Mouse (Mus musculus): ENCODE data around the gene Helq. TPM values are rescaled to one million over a fixed set of nuclear protein-coding genes. Genes with fewer than 3 reads are reported as not detected.

Helq gene
- polyA plus RNA-seq, 1 experiment from 2014 or later = 10.5 TPM

DNA sequence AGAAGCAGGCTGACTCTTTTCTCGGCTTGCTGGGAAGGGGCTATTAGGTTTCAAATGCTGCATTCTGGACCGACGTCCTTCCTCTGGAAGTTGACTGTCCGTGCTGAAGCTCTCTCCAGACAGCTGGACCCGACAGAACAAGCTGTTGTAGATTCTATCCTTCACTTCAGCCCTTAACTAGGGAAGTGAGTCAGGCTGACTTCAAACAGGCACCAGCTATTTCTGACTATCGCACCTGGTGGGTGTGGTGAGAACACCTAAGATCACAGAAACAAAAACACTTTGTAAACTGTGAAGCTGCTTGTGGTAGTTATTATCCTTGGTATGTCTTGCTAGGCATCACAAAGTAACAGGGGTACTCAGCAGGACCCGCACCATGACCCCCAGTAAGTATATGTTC, 28.1 kb upstream of the Helq start:
- Histone ChIP-seq H3K4me1 (no peaks in the 10 kb centered on the region), H3K27me3 (replicated peaks) (no peaks in the 10 kb centered on the region), H3K36me3 (no peaks in the 10 kb centered on the region), H3K4me2 (no peak overlapping the region), H3K9me3 (no peaks in the 10 kb centered on the region), H3K9ac (no peak overlapping the region), H3K27ac (replicated peaks) (no peak overlapping the region), H3K4me3 (no peak overlapping the region)
- ATAC-seq (ENCODE audit: extremely low read depth, insufficient number of reproducible peaks, low FRiP score, low TSS enrichment) = no peak
- WGBS = 63% methylated on average over 7 of the region's 7 CpGs

- 20% methylated on average over 2 of the region's 2 CpGs for WGBS
- H3K4me1 ChIP-seq = peaks cover 4% of the 10 kb centered on the region
- no peak overlapping the region for H3K4me3 ChIP-seq
- no peaks in the 10 kb centered on the region for H3K27me3 ChIP-seq (replicated peaks)
- no peaks in the 10 kb centered on the region for H3K36me3 ChIP-seq
- no peak overlapping the region for H3K9ac ChIP-seq
- H3K9me3 ChIP-seq = no peaks in the 10 kb centered on the region
- no peak for ATAC-seq (ENCODE audit: extremely low read depth, insufficient number of reproducible peaks, low FRiP score, low TSS enrichment)
- H3K27ac ChIP-seq (replicated peaks) = no peak overlapping the region
- no peak overlapping the region for H3K4me2 ChIP-seq
These were observed 27.6 kb upstream of the Helq start for GRCm38 (mm10) chr5:100825975-100826374.

DNA sequence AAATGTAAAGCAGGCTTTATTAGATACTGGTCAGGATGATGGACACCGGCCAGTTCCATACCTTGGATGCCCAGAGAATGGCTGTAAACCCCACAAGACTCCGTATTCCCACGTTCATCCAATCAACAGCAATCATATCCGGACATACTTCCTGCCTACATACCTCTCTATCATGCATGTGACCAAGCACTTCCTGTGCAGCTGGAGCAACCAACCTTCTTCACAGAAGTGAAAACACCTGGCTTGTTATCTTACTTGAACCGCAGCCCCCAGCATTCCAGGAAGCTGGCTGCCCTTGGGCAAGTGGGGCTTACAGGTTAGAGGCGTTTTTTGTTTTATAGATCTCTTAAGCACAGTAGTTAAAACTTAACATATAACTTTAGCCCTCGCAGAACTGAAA, 24.4 kb upstream of the Helq start:
- WGBS = 65% methylated on average over 7 of the region's 7 CpGs
- ATAC-seq (ENCODE audit: extremely low read depth, insufficient number of reproducible peaks, low FRiP score, low TSS enrichment) = no peak

DNA sequence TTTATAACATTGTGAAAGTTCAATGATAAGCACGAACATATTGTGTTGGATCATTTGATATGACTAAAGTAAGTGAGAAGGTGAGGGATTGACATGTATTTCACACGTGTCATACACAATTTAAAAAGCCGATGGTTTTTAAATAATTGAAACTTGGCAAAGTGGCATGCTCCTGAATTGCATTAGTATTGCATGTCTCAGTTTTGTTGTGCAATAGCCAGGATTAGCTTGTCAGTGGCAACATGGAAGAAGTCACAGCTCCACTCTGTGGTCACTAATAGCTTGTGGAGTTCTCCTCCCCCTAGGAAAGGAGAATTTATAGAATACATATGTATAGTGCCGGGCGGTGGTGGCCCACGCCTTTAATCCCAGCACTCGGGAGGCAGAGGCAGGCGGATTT, 23.0 kb upstream of the Helq start:
- 75% methylated on average over 8 of the region's 8 CpGs for WGBS
- H3K4me3 ChIP-seq = peak overlapping the region; percentile 76

More for the DNA sequence above, 24.4 kb upstream of the Helq start:
- Histone ChIP-seq H3K4me1 (peaks cover 12% of the 10 kb centered on the region), H3K27ac (replicated peaks) (no peak overlapping the region), H3K27me3 (replicated peaks) (no peaks in the 10 kb centered on the region), H3K4me3 (no peak overlapping the region), H3K9ac (no peak overlapping the region), H3K9me3 (no peaks in the 10 kb centered on the region), H3K36me3 (peaks cover 3% of the 10 kb centered on the region; the same call in 1 of the 2 replicates), H3K4me2 (no peak overlapping the region)

GRCm38 (mm10) chr5:100820483-100821184, 22.2 kb upstream of the Helq start, which contains the start of gene Abraxas1:
TSS of gene Abraxas1 (minus strand) at chr5:100820965.
- peak within 1 kb of the TSS; percentile 76 for H3K4me3 ChIP-seq
- H3K27ac ChIP-seq (replicated peaks) = peak within 1 kb of the TSS; percentile 86
- H3K27me3 ChIP-seq (replicated peaks) = no peaks in the 10 kb centered on the region
- peaks cover 12% of the 10 kb centered on the region for H3K4me1 ChIP-seq
- peak within 1 kb of the TSS; percentile 91 for H3K4me2 ChIP-seq
- under 1% methylated on average over 63 of the region's 63 CpGs for WGBS
- no peaks in the 10 kb centered on the region for H3K9me3 ChIP-seq
- ATAC-seq (ENCODE audit: extremely low read depth, insufficient number of reproducible peaks, low FRiP score, low TSS enrichment) = peak; percentile 93
- peak within 1 kb of the TSS; percentile 98 for H3K9ac ChIP-seq
- peaks cover 23% of the 10 kb centered on the region for H3K36me3 ChIP-seq

More for the DNA sequence above, 23.0 kb upstream of the Helq start:
- Histone ChIP-seq H3K4me2 (peak overlapping the region; percentile 91), H3K27ac (replicated peaks) (no peak overlapping the region), H3K9me3 (no peaks in the 10 kb centered on the region), H3K9ac (peak overlapping the region; percentile 98; the same call in 1 of the 2 replicates), H3K36me3 (peaks cover 16% of the 10 kb centered on the region), H3K27me3 (replicated peaks) (no peaks in the 10 kb centered on the region), H3K4me1 (peaks cover 12% of the 10 kb centered on the region)
- ATAC-seq (ENCODE audit: extremely low read depth, insufficient number of reproducible peaks, low FRiP score, low TSS enrichment) = no peak

GRCm38 (mm10) chr5:100819568-100820480, 21.4 kb upstream of the Helq start:
- no peak for ATAC-seq (ENCODE audit: extremely low read depth, insufficient number of reproducible peaks, low FRiP score, low TSS enrichment)
- peaks cover 27% of the 10 kb centered on the region for H3K36me3 ChIP-seq
- H3K4me2 ChIP-seq = peak overlapping the region; percentile 91
- H3K27ac ChIP-seq (replicated peaks) = peak overlapping the region; percentile 86
- WGBS = 29% methylated on average over 16 of the region's 16 CpGs
- no peaks in the 10 kb centered on the region for H3K9me3 ChIP-seq
- no peaks in the 10 kb centered on the region for H3K27me3 ChIP-seq (replicated peaks)
- peak overlapping the region; percentile 98 for H3K9ac ChIP-seq
- peak overlapping the region; percentile 76 for H3K4me3 ChIP-seq
- H3K4me1 ChIP-seq = peaks cover 12% of the 10 kb centered on the region

- Histone ChIP-seq H3K4me3 (no peak overlapping the region), H3K27me3 (replicated peaks) (no peaks in the 10 kb centered on the region), H3K4me1 (peaks cover 12% of the 10 kb centered on the region), H3K9me3 (no peaks in the 10 kb centered on the region), H3K36me3 (peaks cover 42% of the 10 kb centered on the region), H3K9ac (no peak overlapping the region), H3K27ac (replicated peaks) (no peak overlapping the region), H3K4me2 (no peak overlapping the region)
- ATAC-seq (ENCODE audit: extremely low read depth, insufficient number of reproducible peaks, low FRiP score, low TSS enrichment) = no peak
- 77% methylated on average over 4 of the region's 4 CpGs for WGBS
These were observed 19.9 kb upstream of the Helq start for GRCm38 (mm10) chr5:100818341-100818740.

DNA sequence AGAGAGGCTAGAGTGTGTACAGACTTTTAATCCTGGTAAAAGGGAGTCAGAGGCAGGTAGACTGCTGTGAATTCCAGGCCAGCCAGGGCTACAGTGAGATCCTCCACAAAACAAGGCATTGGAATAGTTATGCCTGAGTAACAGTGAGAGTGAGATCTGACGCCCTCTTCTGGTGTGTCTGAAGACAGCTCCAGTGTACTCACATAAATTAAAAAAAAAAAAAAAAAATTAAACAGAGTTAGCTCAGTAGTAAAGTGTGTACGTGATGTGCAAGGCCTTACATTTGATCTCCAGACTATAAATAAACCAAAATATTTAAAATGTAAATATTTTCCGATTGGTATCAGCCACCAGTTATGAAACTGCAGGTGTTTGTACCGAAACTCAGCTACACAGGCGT, 4.3 kb downstream of the Helq start:
- Histone ChIP-seq H3K4me1 (peaks cover 9% of the 10 kb centered on the region), H3K4me2 (no peak overlapping the region), H3K9ac (no peak overlapping the region), H3K36me3 (peaks cover 74% of the 10 kb centered on the region), H3K27ac (replicated peaks) (no peak overlapping the region), H3K9me3 (no peaks in the 10 kb centered on the region), H3K4me3 (no peak overlapping the region), H3K27me3 (replicated peaks) (no peaks in the 10 kb centered on the region)
- ATAC-seq (ENCODE audit: extremely low read depth, insufficient number of reproducible peaks, low FRiP score, low TSS enrichment) = no peak
- WGBS = 74% methylated on average over 5 of the region's 5 CpGs

GRCm38 (mm10) chr5:100792261-100792660, 6.1 kb downstream of the Helq start:
- ATAC-seq (ENCODE audit: extremely low read depth, insufficient number of reproducible peaks, low FRiP score, low TSS enrichment) = no peak
- H3K4me1 ChIP-seq = peaks cover 1% of the 10 kb centered on the region
- H3K9me3 ChIP-seq = no peaks in the 10 kb centered on the region
- H3K27me3 ChIP-seq (replicated peaks) = no peaks in the 10 kb centered on the region
- H3K9ac ChIP-seq = no peak overlapping the region
- H3K27ac ChIP-seq (replicated peaks) = no peak overlapping the region
- peaks cover 91% of the 10 kb centered on the region for H3K36me3 ChIP-seq
- WGBS = 92% methylated on average over 7 of the region's 7 CpGs
- H3K4me2 ChIP-seq = no peak overlapping the region
- H3K4me3 ChIP-seq = no peak overlapping the region

GRCm38 (mm10) chr5:100787527-100787926, 10.9 kb downstream of the Helq start:
- Histone ChIP-seq H3K9me3 (no peaks in the 10 kb centered on the region), H3K27me3 (replicated peaks) (no peaks in the 10 kb centered on the region), H3K4me2 (no peak overlapping the region), H3K27ac (replicated peaks) (no peak overlapping the region), H3K4me3 (no peak overlapping the region), H3K36me3 (peaks cover 97% of the 10 kb centered on the region), H3K4me1 (no peaks in the 10 kb centered on the region), H3K9ac (no peak overlapping the region)
- WGBS = 89% methylated on average over 9 of the region's 9 CpGs
- ATAC-seq (ENCODE audit: extremely low read depth, insufficient number of reproducible peaks, low FRiP score, low TSS enrichment) = no peak

DNA sequence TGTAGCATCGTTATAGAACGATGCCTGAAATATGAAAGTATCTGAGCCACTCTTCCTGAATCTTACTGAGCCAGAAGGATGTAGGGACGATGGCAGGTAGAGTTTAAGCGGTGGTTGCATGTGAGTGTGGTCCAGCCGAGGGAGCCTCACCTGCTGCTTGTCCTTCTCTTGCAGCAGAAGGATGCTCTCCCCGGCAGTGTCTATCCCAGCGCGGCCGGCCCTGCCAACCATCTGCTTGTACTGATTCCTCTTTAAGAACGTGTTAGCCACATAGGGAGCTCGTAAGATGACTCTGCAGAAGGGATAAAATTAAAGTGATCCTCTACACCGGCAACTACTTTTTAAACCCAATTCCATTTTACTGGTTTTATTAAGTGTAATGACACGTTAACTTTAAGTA, 19.4 kb downstream of the Helq start:
- H3K4me3 ChIP-seq = no peak overlapping the region
- no peak for ATAC-seq (ENCODE audit: extremely low read depth, insufficient number of reproducible peaks, low FRiP score, low TSS enrichment)
- WGBS = 93% methylated on average over 13 of the region's 13 CpGs
- no peak overlapping the region for H3K4me2 ChIP-seq
- no peak overlapping the region for H3K9ac ChIP-seq
- H3K27ac ChIP-seq (replicated peaks) = no peak overlapping the region
- peaks cover 12% of the 10 kb centered on the region for H3K4me1 ChIP-seq
- H3K27me3 ChIP-seq (replicated peaks) = no peaks in the 10 kb centered on the region
- peaks cover 84% of the 10 kb centered on the region for H3K36me3 ChIP-seq
- no peaks in the 10 kb centered on the region for H3K9me3 ChIP-seq
